Mouse (Mus musculus) layer of hippocampus, adult 9-11 months (tissue): Measurements from ENCODE around the gene Psenen.
A peak's percentile ranks its signal among the peaks of the same experiment; 100 is the strongest.

ENCODE experiments used
- DNase-seq: peaks from one replicate; pipeline ENCODE4 v3.0.0; 2022

Gene Psenen

DNA sequence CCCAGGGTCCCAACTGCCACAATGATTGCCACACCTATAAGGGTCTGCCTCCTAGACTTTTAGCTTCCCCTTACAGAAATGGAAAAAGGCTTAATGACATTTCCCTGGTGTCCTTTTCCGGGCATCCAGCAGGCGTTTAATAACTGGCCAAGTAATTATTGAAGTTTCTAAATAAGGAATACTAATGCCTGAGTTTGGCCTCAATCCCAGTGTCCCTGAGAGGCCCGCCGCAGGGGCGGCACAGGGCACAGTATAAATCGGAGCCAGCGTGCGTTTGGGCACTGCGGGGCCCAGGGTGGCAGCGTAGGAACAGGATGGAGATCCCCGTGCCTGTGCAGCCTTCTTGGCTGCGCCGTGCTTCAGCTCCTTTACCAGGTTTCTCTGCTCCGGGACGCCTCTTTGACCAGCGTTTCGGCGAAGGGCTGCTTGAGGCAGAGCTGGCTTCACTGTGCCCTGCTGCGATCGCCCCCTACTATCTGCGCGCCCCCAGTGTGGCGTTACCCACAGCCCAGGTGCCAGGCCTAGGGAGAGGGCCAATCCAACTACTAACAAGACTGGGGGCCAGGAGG lies 10.3 kb downstream of the Psenen start:
- DNase-seq: no peak

DNA sequence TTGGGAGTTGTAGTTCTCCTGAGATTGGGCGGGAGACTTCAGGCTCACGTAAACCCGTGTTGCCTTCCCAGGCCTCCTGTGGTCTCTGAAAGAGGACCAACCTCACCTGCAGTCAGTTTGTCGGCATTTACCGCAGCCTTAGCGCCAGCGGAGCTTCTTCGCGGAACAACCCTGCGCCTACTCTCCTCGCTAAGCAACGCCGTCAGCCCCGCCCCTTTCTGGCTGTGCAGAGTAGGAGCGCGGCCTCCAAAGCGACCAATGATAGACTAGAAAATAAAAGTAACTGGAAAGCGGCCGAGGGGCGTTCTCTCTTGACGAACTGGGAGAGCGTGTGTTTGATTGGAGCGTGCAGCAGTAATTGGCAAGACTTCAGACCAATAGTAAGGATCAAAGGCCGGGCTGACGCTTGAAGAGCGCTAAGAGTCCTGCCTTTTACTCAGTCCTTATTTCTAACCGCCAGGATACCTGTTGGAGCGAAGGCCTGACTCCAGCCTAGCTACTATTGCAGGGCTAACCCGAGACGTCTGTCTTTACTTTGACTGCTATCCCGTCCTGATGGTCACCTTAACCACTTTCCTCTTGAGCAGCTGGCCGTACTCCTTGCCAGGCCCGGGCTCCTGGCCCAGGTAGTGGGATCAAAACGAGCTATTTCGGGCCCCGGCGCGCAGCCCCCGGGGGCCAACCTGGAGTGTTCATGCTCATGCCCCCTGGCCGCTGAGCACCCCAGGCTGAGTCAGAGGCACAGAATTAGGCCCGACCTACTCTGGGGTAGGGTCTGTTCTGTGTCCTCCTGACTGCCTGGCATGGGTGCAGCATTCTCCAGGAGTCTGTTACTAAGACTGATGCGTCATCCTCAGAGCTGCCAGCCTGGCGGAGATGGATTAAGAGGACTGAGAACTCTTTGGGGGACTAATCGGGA lies 11.1 kb downstream of the Psenen start, which contains the start of the genes Hspb6 and Proser3:
Hspb6 (plus strand) TSS at position 77 of the 919 bp plus-strand sequence.
Proser3 (minus strand) TSS at position 198 of the 919 bp plus-strand sequence.
- peak; percentile 99 for DNase-seq

DNA sequence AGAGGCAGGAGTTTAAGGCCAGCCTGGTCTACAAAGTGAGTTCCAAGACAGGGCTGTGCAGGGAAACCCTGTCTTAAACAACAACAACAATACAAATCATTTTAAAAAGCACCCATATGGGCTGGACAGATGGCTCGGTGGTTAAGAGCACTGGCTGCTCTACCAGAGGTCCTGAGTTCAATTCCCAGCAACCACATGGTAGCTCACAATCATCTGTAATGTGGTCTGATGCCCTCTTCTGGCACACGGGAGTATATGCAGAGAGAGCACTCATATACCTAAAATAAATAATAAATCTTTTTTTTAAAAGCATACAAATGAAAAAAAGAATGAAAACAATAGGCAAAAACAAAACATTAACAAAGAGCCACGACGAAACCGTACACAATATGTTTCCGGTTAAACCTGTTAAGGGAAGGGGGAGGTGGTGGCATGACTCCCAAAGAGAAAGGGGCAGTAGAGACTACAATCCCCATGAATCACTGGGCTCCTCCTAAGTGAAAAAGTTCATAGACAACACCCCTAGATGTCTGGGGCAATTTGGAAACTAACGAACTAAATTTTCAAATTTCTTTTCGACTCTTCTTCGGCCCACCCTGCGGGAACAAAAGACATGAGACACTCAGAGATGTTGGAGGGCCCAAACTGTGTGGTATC lies 11.9 kb downstream of the Psenen start:
- DNase-seq: no peak

DNA sequence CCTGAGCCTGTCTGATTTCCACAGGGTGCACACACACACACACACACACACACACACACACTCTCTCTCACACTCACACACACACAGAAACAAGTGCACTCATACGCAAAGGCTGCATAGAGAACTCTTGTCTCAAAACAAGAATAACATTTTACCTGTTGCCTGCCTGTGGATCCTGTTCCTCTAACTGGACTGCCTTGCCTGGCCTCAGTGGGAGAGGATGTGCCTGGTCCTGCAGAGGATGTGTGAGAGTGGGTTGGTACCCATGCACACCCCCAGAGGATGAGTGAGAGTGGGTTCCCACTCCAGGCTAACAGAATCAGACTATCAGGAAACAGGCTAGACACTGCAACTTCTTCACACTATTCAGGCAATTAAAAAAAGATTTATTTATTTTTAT lies 12.8 kb downstream of the Psenen start:
- DNase-seq: no peak

DNA sequence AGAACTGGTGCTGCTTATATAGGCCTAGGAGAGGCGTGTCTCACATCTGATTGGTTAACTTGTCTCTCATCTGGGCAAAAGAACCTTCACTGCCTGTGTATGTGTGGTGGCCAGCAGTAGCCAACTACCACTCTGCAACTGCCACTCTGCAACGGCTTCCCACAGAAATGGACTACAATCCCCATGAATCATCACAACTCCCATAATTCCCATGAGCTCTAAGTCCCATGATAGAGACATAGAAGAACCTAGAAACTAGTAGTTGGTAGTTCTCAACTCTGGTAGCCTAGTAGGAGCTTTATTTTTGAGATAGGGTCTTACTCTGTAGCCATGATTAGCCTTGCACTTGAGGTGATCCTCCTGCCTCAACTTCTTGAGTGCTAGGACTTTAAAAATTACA lies 13.5 kb downstream of the Psenen start:
- DNase-seq: no peak

DNA sequence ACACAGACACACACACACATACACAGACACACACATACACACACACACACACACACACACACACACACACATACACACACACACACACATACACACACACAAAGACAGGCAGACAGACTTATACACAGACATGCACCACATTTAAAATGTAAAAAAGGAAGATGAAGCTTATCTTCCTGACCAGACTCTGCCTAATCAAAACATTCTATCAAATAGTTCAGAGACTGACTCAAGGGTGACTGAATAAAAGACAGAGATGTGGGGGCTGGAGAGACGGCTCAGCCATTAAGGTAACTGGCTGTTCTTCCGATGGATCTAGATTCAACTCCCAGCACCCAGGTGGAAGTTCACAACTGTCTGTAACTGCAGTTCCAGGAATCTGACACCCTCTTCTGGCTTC lies 19.1 kb downstream of the Psenen start:
- no peak for DNase-seq

DNA sequence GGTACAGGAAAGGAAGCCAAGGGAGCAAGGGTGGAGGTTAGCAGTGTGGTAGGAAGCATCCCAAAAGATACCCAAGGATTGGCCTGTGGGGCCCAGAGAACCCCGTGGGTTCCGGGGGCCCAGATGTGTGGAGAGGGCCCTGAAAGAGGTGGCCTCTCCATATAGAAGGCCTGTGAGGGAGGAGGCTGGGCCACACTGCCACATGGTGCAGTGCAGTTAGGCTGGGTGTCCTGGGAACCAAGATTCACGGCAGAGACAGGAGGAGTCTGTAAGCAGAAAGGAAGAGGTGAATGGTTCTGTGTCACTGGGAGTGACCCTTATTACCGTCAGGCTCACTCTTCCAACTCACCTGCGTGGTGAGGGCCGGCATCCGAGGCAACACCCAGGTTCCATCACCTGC lies 22.9 kb downstream of the Psenen start:
- no peak for DNase-seq

DNA sequence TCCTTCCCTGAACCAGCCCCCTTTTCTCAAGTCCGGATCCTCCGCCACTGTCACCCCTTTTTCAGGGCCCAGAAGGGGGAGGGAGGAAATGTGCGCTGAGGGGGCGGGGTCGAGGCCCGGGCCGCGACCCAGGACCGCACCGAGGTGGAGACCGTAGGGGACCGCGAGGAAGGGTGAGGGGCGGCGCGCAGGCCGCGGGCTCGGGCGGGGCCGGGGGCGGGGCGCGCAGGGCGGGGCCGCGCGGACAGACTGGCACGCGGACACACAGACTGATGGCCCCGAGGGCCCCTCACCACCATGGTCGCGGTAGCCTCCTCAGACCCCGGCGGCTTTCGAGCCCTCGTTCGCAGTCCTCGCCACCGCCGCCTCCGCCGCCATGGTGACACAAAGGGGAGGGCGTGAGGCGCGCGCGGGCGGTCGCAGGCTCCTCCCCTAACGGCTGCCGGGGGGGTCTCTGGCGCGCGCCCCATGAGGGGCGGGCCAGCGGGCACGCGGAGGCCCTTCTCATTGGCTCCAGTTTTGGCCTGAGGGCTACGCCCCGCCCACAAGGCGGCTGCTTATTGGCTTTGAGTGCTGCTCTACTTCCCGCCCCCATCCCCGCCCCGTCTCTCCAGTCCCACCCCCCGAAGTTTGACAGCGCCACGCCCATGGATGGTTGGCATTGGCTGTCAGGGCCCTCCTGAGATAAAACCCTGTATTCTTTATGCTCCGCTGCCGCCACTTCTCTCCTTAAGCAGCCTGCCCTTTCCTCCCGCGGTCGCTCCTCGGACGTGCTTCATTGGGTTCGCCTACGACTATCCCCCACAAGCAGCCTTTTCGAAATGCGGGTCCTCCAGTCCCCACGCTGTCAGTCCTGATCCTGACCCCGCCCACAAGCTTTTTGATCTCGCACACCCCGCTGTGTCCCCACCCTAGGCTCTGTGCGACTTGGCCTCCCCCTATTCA lies 28.5 kb downstream of the Psenen start, which contains the start of gene Arhgap33:
Arhgap33 (minus strand) TSS at position 428 of the 945 bp plus-strand sequence.
- peak; percentile 98 for DNase-seq

DNA sequence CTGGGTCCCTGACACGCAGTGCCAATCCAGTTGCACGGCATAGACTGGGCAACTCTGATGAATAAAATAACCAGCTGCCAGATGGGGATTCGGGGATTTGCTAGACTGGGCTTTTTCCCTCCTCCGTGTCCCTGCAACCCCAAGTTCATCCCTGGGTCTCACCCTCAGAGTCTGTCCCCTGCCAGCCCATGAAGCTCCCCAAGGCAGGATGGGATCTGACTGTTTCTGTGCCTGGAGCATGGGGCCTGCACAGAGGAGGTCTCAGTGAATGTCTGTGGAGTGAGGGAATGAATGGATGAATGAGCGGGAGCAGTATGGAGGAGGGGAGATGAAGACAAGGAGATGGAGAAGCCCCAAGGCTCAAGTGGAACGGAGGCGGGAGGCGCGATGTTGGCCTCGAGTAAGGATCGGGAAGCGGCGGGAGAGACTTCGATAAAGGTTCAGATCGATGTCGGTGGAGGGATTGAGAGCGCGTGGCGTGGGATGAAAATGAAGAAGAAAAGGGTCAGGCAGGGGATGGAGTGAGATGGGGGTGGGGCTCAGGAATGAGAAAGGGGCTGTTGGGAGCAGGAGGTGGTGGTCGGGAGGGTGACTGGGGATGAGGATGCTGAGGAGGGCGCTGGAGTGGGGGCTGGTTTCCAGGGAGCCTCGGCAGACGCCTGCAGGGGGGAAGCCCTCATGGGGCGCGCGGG lies 29.3 kb downstream of the Psenen start:
- no peak for DNase-seq

DNA sequence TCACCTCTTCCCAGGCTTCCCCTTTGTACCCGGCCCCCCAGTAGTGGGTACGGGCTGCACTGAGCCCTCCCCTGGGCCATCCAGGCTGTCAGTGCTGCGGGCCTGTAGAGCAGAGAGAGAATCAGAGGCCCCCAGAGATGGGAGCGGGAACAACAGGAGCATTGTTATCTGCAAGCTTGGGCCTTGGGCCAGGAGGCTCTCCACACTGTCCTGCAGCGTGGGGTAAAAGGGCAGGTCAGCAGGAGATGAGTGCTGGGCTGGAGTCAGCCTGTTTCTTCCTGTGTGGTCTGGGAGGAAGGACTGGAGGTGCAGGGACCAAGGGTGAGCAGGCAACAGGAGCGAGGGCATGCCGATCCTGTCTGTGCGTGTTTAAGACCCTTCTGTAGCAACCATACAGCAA lies 30.5 kb downstream of the Psenen start:
- peak; percentile 57 for DNase-seq

DNA sequence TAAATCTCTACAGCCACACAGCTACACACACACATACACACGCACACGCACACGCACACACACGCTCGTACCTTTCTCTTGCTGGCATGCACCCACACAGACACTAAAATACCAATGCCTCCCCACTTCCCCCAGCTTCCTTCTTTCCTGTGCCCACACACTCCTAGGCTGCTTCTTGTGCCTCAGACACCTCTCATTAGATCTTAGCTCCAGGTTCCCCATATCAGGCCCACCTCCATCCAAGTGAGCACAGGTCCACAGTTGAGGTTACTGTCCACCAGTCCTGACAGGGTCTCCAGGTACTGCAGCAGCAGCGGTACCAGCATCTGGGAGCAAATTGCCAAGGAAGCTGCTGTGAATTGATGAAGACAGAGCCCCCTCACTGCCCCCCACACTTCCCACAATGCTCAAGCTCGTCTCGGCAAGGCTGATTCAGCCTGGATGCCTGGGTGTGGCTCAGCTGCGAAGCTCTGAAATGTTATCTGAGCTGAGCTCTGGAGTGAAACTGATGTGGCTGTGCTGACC lies 32.1 kb downstream of the Psenen start:
- DNase-seq: peak; percentile 57

DNA sequence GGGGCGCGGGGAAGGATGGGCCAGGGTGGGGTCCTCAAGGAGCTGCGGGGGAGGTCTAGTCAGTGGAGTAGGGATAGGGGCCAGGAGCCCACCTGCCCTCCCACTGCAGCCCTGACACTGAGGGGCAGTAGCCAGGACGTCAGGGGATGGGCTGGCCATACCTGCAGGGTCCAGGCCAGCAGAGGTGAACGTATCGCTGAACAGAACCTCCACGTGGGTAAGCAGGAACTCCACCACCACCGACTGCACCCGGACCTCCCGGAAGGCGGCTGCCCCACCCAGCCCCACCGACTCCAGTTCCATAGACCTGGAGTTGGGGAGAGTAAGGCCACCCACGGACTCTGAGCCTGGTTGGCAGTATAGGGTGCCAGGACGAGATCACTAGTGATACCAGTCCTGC lies 36.4 kb downstream of the Psenen start:
- DNase-seq: no peak

DNA sequence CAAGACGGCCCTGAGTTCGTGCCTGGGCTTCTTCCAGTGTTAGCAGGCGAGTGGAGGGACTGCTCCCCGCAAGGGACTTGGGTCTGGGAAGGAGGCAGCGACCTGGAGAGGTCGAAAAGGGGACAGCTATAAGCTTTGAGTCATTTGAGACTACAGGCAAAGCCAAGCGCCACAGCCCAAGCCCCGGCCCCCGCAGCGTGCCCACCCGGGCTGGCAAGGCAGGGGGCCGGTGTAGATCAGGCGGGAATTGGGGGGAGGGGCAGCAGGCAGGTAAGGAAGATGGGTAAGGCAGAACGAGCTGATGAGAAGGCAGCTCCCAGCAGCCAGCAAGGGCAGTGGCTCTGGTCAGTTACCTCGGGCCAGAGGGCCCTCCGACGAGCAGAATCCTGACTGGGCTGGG lies 37.0 kb downstream of the Psenen start:
- DNase-seq: no peak

DNA sequence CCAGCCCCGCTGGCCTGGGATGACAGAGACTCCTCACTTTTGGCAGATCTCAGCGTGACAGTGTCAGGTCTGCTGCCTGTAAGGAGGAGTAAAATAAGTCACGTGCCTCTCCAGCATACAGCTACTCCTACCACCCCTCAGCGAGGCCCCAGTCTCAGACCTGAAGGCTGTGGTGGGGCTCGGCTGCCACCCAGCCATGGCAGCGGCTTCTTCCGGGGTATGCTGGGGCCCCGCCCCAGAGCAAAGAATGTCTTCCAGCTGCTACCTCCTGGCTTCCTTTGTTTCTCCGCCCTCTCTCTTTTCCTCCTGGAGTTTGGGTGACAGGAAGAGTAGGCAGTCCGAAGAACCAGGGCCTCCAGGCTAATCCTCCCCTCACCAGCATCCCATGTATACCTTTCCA lies 37.5 kb downstream of the Psenen start:
- no peak for DNase-seq

DNA sequence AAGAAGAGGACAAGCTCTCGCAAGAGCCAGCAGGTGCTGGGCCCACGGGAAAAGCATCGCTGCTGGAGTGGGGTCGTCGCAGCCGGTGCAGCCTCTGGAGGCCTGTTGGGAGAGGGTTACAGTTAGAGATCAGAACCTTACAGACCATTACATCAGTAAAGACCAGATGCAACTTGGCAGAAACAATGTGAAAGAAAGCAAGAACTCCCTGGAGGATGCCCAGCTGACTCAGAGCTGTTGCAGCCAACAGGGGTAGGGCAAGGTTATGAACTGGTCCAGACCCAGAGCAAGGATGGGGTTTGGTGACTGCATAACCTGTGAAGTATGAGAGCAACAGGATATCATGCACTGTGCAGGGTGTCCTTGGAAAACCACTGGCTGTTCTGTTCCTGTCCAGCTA lies 38.9 kb downstream of the Psenen start:
- DNase-seq: no peak

DNA sequence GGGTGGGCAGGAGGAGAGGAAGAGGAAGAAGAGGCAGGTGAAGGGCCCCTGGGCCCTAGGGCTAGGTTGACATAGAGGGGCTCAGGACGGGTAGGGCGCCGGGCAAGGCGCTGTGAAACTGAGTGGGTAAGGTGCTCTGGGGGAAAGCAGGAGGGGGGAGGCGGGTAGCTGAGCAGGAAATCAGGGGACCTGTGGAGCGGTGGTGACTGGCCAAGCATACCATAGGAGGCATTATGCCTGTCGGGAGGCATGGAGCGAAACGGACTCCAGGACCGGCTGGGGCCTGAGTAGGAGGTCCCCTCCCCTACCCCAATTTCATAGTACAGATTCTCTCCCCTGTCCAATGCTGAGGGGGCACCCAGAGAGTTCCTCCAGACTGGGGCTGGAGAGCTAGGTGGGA lies 40.6 kb downstream of the Psenen start:
- DNase-seq: no peak

DNA sequence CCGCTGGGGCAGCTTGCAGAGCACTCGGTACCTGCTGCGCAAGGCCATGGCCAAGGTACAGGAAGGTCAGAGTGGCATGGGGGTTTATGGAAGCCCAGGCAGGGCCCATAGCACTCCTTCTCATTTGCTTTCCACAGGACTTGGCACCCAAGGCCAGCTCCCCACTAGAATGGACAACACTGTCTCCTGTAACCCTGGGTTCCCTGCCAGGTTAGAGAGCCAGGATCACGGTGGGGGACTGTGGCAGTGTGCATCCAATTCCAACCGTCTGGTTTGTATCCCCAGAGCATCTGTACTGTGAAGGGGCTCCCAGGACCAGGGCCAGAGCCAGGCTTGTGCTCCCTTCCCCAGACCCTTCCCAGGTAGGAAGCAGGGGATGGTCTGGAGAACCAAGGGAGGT lies 42.6 kb downstream of the Psenen start:
- DNase-seq: no peak

DNA sequence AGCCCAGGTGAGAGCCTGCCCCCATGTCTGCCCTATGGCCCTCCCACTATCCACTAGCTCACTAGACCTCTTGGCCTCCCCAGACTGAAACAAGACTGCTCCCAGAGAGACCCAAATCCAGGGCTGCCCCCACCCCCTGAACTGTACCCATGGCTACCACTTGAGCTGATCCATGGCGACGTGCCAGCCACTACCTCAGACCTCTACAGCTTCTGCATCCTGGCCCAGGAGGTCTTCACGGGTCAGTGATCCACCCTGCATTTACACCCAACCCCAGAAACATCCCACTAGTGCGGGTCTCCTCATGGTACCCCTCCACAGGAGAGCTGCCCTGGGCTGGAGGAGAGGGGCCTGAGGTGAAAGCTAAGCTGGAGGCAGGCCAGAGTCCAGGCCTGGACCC lies 43.0 kb downstream of the Psenen start:
- DNase-seq: no peak

DNA sequence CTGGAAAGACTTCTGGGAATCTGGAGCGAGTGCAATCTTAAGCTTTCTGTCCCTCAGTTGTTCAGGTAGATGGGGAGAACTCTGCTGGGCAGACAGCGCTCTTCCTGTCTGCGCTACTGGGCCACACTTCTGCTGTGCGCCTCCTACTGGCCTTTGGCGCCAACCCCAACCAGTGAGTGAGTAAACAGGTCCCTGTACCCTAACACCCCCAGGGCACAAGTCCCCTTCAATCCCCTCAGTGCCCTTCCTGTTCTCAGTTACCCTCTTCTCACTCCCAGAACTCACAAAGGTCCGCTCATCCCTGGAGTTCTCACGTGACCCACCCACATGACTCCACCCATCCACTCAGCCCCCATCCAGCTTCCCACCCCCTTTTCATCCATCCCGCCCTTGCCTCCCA lies 45.1 kb downstream of the Psenen start:
- DNase-seq: no peak

DNA sequence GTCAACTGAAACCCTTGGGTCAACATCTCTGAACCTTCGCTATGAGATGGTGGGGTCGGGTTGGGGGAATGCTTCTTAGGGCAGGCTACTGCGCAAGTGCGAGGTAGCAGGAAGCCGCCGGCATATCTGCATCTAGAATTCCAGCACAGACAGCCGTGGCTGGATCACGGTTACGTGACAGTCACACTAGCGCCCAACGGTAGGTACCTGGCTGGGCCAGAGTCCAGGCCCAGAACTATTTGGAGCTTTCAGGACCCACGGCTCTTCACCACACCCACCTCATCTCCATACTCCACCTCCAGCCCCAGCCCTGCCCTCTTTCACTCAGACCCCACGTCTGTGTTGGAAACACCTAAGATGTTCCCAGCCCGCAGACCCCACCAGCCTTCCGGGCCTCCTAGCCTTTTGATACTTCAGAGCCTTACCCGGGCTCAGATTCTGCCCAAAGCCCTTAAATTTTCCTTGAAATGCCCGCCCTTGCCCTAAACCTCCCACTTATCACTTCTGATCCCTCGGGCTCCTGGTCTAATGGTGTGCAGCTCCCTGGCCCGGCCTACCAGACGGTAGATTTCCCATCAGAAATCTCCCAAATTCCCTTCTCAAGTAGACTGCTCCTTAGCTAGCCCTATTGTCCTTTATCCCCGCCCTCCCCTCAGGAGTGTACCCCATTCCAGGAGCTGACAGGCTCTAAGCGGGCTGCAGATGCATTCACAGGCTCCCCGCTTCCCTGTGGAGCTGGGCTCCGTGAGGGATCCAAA lies 48.2 kb downstream of the Psenen start:
- no peak for DNase-seq
